Mouse (Mus musculus): ENCODE measurements at regions not wholly inside any gene's neighbourhood (a gene's known extent, or its start where the extent isn't known, plus 50 kb on each side); places are given as distances from the start of the nearest gene placed in this dataset.

- H3K27ac ChIP-seq (ENCODE audit: insufficient read depth, low read length), result no peak overlapping the region
- TF ChIP-seq CTCF (IDR thresholded peaks at IDR 0.05; ENCODE audit: borderline replicate concordance, insufficient read depth, low read length) (no peak), POLR2A (IDR thresholded peaks at IDR 0.05; ENCODE audit: low read depth, low read length) (no peak)
- no peaks in the 10 kb centered on the region for H3K4me1 ChIP-seq (ENCODE audit: control insufficient read depth, insufficient read depth, low read length)
- H3K4me3 ChIP-seq (ENCODE audit: insufficient read depth, low read length), result no peak overlapping the region
These were observed 148.8 kb upstream of the Fstl4 start for GRCm38 (mm10) chr11:52615622-52616021.

- Histone ChIP-seq H3K4me1 (ENCODE audit: control insufficient read depth, insufficient read depth, low read length) (no peaks in the 10 kb centered on the region), H3K27ac (ENCODE audit: insufficient read depth, low read length) (no peak overlapping the region), H3K4me3 (ENCODE audit: insufficient read depth, low read length) (no peak overlapping the region)
- TF ChIP-seq CTCF (IDR thresholded peaks at IDR 0.05; ENCODE audit: borderline replicate concordance, insufficient read depth, low read length) (no peak), POLR2A (IDR thresholded peaks at IDR 0.05; ENCODE audit: low read depth, low read length) (no peak)
These were observed 145.8 kb upstream of the Fstl4 start for GRCm38 (mm10) chr11:52618646-52619045.

DNA sequence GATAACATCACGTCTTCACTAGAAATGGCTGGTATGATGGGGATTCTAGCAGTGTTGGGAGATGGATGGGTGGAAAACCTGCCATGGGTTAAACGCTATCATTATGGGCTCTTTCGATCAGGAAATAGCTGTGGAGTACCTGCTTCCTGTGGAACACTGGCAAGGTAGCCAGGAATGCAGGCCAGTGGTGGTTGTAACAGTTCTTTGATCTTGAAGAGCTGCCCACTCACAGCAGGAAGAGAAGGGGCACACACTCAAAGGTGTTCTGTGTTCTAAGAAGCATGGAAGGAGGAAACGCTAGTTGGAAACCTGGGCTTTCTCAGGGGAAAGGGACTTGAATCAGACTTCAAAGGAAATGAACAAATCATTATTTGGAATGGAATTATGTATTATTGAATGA lies 141.6 kb upstream of the Fstl4 start:
- TF ChIP-seq CTCF (IDR thresholded peaks at IDR 0.05; ENCODE audit: borderline replicate concordance, insufficient read depth, low read length), result no peak
- TF ChIP-seq POLR2A (IDR thresholded peaks at IDR 0.05; ENCODE audit: low read depth, low read length), result no peak
- H3K4me3 ChIP-seq (ENCODE audit: insufficient read depth, low read length), result no peak overlapping the region
- H3K4me1 ChIP-seq (ENCODE audit: control insufficient read depth, insufficient read depth, low read length), result no peaks in the 10 kb centered on the region
- no peak overlapping the region for H3K27ac ChIP-seq (ENCODE audit: insufficient read depth, low read length)

GRCm38 (mm10) chr11:52628875-52629274 lies 135.6 kb upstream of the Fstl4 start:
- Histone ChIP-seq H3K4me3 (ENCODE audit: insufficient read depth, low read length) (no peak overlapping the region), H3K27ac (ENCODE audit: insufficient read depth, low read length) (no peak overlapping the region), H3K4me1 (ENCODE audit: control insufficient read depth, insufficient read depth, low read length) (no peaks in the 10 kb centered on the region)
- TF ChIP-seq POLR2A (IDR thresholded peaks at IDR 0.05; ENCODE audit: low read depth, low read length), result no peak
- no peak for TF ChIP-seq CTCF (IDR thresholded peaks at IDR 0.05; ENCODE audit: borderline replicate concordance, insufficient read depth, low read length)

DNA sequence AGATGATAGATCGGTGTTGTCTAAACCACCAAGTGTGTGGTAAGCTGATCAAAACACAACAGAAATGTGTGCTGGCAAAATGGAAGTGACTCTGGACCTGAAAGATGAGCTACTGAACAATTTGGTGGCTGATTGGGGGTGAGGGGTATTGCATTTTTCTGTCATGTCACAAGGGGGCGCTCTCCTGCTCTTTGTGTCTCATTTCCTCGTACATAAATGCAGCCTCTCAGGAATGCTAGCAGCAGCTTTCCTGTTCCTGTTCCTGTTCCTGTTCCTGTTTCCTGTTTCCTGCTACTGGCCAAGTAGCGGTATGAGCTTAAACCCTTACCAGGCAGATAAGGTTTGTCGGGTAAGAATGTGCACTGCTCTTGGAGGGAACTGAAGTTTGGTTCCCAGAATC lies 134.7 kb upstream of the Fstl4 start:
- no peak for TF ChIP-seq CTCF (IDR thresholded peaks at IDR 0.05; ENCODE audit: borderline replicate concordance, insufficient read depth, low read length)
- TF ChIP-seq POLR2A (IDR thresholded peaks at IDR 0.05; ENCODE audit: low read depth, low read length), result no peak

GRCm38 (mm10) chr11:52631579-52631978 lies 132.9 kb upstream of the Fstl4 start:
- H3K27ac ChIP-seq (ENCODE audit: insufficient read depth, low read length), result no peak overlapping the region
- H3K4me3 ChIP-seq (ENCODE audit: insufficient read depth, low read length), result no peak overlapping the region
- H3K4me1 ChIP-seq (ENCODE audit: control insufficient read depth, insufficient read depth, low read length), result no peaks in the 10 kb centered on the region
- TF ChIP-seq POLR2A (IDR thresholded peaks at IDR 0.05; ENCODE audit: low read depth, low read length) (no peak), CTCF (IDR thresholded peaks at IDR 0.05; ENCODE audit: borderline replicate concordance, insufficient read depth, low read length) (no peak)

More for the DNA sequence above, 134.7 kb upstream of the Fstl4 start:
- Histone ChIP-seq H3K27ac (ENCODE audit: insufficient read depth, low read length) (no peak overlapping the region), H3K4me1 (ENCODE audit: control insufficient read depth, insufficient read depth, low read length) (no peaks in the 10 kb centered on the region), H3K4me3 (ENCODE audit: insufficient read depth, low read length) (no peak overlapping the region)

DNA sequence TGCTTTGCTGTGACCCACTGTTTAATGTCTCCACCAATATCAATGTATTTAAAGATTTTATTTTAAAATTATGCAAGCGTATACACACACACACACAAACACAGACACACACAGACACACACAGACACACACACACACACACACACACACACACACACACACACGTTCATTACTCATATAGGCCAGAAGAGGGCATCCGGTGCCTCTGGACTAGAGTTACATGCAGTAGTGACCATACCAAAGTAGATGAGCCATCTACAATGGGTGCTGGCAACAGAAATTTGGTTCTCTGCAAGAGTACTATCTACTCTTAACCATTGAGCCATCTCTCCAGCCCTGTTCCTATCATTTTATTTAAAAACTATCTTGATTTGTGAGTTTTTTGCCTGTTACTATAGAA lies 130.2 kb upstream of the Fstl4 start:
- TF ChIP-seq CTCF (IDR thresholded peaks at IDR 0.05; ENCODE audit: borderline replicate concordance, insufficient read depth, low read length), result no peak
- TF ChIP-seq POLR2A (IDR thresholded peaks at IDR 0.05; ENCODE audit: low read depth, low read length), result no peak
- Histone ChIP-seq H3K4me3 (ENCODE audit: insufficient read depth, low read length) (no peak overlapping the region), H3K27ac (ENCODE audit: insufficient read depth, low read length) (no peak overlapping the region), H3K4me1 (ENCODE audit: control insufficient read depth, insufficient read depth, low read length) (no peaks in the 10 kb centered on the region)

- no peak overlapping the region for H3K4me3 ChIP-seq (ENCODE audit: insufficient read depth, low read length)
- TF ChIP-seq POLR2A (IDR thresholded peaks at IDR 0.05; ENCODE audit: low read depth, low read length) (no peak), CTCF (IDR thresholded peaks at IDR 0.05; ENCODE audit: borderline replicate concordance, insufficient read depth, low read length) (no peak)
These were observed 128.6 kb upstream of the Fstl4 start for GRCm38 (mm10) chr11:52635716-52636389.

GRCm38 (mm10) chr11:52638939-52639338 lies 125.5 kb upstream of the Fstl4 start:
- Histone ChIP-seq H3K27ac (ENCODE audit: insufficient read depth, low read length) (no peak overlapping the region), H3K4me3 (ENCODE audit: insufficient read depth, low read length) (no peak overlapping the region), H3K4me1 (ENCODE audit: control insufficient read depth, insufficient read depth, low read length) (no peaks in the 10 kb centered on the region)
- TF ChIP-seq POLR2A (IDR thresholded peaks at IDR 0.05; ENCODE audit: low read depth, low read length) (no peak), CTCF (IDR thresholded peaks at IDR 0.05; ENCODE audit: borderline replicate concordance, insufficient read depth, low read length) (no peak)

More at GRCm38 (mm10) chr11:52635716-52636389, 128.6 kb upstream of the Fstl4 start:
- no peaks in the 10 kb centered on the region for H3K4me1 ChIP-seq (ENCODE audit: control insufficient read depth, insufficient read depth, low read length)
- no peak overlapping the region for H3K27ac ChIP-seq (ENCODE audit: insufficient read depth, low read length)

GRCm38 (mm10) chr11:52641725-52642338 lies 122.6 kb upstream of the Fstl4 start:
- Histone ChIP-seq H3K4me3 (ENCODE audit: insufficient read depth, low read length) (no peak overlapping the region), H3K4me1 (ENCODE audit: control insufficient read depth, insufficient read depth, low read length) (no peaks in the 10 kb centered on the region), H3K27ac (ENCODE audit: insufficient read depth, low read length) (no peak overlapping the region)
- TF ChIP-seq POLR2A (IDR thresholded peaks at IDR 0.05; ENCODE audit: low read depth, low read length) (no peak), CTCF (IDR thresholded peaks at IDR 0.05; ENCODE audit: borderline replicate concordance, insufficient read depth, low read length) (no peak)

All from embryonic fibroblast, embryonic 13.5 days (primary cell).